Mouse (Mus musculus) cortical plate, adult 2 months (tissue): ENCODE results near the gene Serpina3f.

Experiments used
- CTCF ChIP-seq: fragments of 200-500 bp; IDR thresholded peaks from 2 replicates; pipeline ENCODE4 v1.5.1; 2011; ENCODE audit warnings: mild to moderate bottlenecking, control low read depth, low read length; ENCODE audit not compliant: insufficient read depth; ENCODE audit errors: extremely low read depth
- POLR2A ChIP-seq: fragments of 200-500 bp; IDR thresholded peaks from 2 replicates; pipeline ENCODE4 v1.6.1; 2011; ENCODE audit warnings: mild to moderate bottlenecking, low read length, control low read depth; ENCODE audit not compliant: insufficient read depth; ENCODE audit errors: extremely low read depth

DNA sequence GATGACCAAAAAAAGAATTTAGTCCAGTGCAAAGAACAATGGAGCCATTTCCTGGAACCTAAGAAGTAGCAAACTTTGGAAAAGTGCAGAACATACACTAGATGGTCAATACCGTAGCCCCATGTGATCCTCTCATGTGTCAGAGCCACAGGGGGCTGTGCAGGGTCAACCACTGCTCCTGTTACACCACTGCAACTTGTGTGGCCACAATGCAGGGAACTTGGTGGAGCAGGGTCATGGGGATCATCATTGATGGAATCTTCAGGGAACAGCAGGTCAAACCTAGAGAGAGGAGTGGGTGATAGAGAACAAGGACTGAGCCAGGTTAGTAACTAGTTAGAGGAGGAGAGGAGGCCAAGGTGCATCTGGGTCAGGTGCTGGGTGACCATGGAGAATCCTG lies 7.3 kb downstream of the Serpina3f start:
- TF ChIP-seq POLR2A, result no peak
- TF ChIP-seq CTCF, result no peak
